Mouse (Mus musculus): ENCODE data around the gene 9630041A04Rik. TPM values are rescaled to one million over a fixed set of nuclear protein-coding genes. Genes with fewer than 3 reads are reported as not detected.

9630041A04Rik gene
- polyA plus RNA-seq, 1 experiment from 2014 or later: not detected

DNA sequence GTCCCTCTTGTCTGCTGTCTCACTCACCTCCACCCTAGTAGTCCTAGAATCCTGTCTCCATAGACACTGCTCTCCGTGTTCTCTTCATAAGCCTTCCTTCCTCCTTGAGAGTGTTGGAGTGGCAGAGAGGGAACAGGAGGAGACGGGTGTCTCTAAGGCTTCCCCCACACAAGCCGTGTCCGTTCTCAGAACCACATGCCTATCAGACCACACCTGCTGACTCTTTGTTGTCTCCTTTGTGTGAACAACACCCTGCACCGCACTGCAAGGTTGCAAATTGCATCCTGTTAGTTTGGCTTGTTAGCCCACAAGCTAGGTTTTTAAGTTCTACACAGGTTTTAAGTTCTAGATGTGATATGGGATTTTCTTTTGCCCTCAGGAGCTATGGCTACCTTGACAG is 57.7 kb downstream of the 9630041A04Rik start:
- no peak overlapping the region for H3K9ac ChIP-seq
- H3K9me3 ChIP-seq (replicated peaks): no peaks in the 10 kb centered on the region
- no peak overlapping the region for H3K27ac ChIP-seq (replicated peaks)
- no peaks in the 10 kb centered on the region for H3K4me1 ChIP-seq
- H3K27me3 ChIP-seq: no peaks in the 10 kb centered on the region
- H3K36me3 ChIP-seq: no peaks in the 10 kb centered on the region
- H3K4me2 ChIP-seq (replicated peaks): no peak overlapping the region
- 77% methylated on average over 5 of the region's 5 CpGs for WGBS
- no peak overlapping the region for H3K4me3 ChIP-seq (replicated peaks)
- ATAC-seq (ENCODE audit: insufficient number of reproducible peaks, low FRiP score, low TSS enrichment, low read depth): no peak

DNA sequence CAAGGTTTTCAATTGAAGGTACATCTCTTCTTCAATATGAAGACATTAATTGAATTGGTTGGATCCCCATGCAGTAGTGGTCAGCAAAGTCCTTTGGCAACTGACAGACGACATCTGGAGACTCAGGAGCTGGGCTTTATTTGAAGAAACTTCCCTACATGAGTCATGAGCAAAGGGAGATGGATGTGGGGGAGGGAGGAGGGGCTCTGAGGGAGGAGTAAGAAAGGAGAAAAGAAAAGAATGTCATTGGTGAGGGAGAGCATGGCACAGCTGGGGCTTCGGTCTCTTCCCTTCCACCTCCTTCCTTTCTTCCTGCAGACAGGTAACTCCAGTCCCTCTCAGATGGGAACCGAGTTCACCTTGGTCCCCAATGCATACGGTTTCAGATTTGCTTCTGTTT is 61.2 kb downstream of the 9630041A04Rik start:
- no peaks in the 10 kb centered on the region for H3K36me3 ChIP-seq
- no peak overlapping the region for H3K27ac ChIP-seq (replicated peaks)
- no peak overlapping the region for H3K4me2 ChIP-seq (replicated peaks)
- no peaks in the 10 kb centered on the region for H3K4me1 ChIP-seq
- H3K9ac ChIP-seq: no peak overlapping the region
- no peak for ATAC-seq (ENCODE audit: insufficient number of reproducible peaks, low FRiP score, low TSS enrichment, low read depth)
- H3K9me3 ChIP-seq (replicated peaks): no peaks in the 10 kb centered on the region
- H3K27me3 ChIP-seq: no peaks in the 10 kb centered on the region
- H3K4me3 ChIP-seq (replicated peaks): no peak overlapping the region
- 74% methylated on average over 4 of the region's 4 CpGs for WGBS

DNA sequence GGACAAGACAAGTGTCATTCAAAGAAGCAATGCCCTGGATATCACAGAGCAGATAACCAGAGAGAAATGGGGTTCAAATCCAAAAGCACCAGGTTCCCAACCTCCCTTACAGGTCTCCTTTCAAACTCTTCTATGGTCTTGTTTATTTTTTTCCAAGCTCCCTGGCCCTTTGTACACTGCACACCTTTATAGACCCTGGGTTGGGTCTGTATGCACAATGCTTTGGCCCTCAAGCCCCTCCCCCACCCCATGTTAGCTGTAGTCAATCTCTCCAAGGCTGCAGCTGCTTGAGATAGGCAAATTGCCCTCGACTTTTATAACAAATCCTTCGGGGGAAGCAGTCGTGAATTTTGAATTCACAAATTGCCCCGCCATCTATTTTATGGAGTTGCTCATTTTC is 63.2 kb downstream of the 9630041A04Rik start:
- Histone ChIP-seq H3K4me1 (no peaks in the 10 kb centered on the region), H3K9me3 (replicated peaks) (no peaks in the 10 kb centered on the region), H3K27me3 (no peaks in the 10 kb centered on the region), H3K4me2 (replicated peaks) (no peak overlapping the region), H3K4me3 (replicated peaks) (no peak overlapping the region), H3K36me3 (no peaks in the 10 kb centered on the region), H3K27ac (replicated peaks) (no peak overlapping the region), H3K9ac (no peak overlapping the region)
- ATAC-seq (ENCODE audit: insufficient number of reproducible peaks, low FRiP score, low TSS enrichment, low read depth): no peak
- WGBS: 65% methylated on average over 4 of the region's 4 CpGs

DNA sequence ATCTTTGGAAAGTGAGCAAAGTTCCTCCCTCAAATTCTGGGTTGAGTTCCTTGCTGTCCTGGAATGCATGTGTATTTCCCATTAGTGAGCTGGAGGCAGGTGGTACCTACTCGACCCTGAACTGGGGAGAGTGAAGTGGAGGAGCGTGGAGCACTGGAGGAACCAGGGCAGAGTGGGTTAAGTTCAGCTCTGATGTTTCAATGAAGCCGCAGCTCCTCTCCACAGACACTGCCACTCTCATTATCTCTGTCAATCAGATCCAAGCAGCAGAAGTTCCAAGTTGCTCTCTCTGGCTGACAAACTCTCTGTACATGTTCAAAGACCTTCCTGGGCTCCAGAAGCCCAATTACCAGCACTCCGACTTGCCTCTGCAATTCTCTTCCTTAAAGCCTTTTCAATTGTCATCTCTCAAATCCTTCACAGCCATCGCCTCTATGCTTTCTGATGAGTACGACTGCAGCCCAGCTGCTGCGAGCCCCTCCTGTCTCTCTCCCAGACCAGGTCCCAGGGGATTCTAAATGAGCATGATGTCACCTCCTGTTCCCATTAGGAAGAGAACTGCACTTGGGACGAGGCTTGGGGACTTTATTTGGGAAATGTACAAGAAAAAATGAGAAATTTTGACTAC is 72.4 kb downstream of the 9630041A04Rik start:
- Histone ChIP-seq H3K27ac (replicated peaks) (no peak overlapping the region), H3K27me3 (no peaks in the 10 kb centered on the region), H3K9me3 (replicated peaks) (no peaks in the 10 kb centered on the region), H3K9ac (no peak overlapping the region), H3K4me2 (replicated peaks) (no peak overlapping the region), H3K4me1 (no peaks in the 10 kb centered on the region), H3K36me3 (no peaks in the 10 kb centered on the region), H3K4me3 (replicated peaks) (no peak overlapping the region)
- WGBS: 47% methylated on average over 8 of the region's 8 CpGs
- ATAC-seq (ENCODE audit: insufficient number of reproducible peaks, low FRiP score, low TSS enrichment, low read depth): no peak

DNA sequence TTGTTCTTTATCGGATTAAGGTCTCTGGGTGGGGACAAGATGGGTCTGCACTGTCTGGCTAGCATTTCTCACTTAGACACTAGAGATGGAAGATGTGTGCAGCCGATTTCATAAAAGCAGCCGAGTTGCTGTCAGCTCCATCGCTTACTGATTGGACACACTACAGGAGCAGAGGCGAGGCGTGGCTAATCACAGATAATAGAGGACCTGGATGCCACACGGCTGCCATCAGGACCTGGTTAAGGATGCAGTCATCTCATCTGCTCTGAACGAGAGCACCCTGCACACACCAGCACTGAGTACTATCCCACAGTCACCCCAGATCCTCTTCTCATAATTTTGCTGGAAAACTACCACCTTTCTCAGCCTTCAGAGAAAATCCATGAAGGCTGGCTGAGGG is 73.2 kb downstream of the 9630041A04Rik start:
- Histone ChIP-seq H3K27me3 (no peaks in the 10 kb centered on the region), H3K9ac (no peak overlapping the region), H3K27ac (replicated peaks) (no peak overlapping the region), H3K4me1 (no peaks in the 10 kb centered on the region), H3K4me3 (replicated peaks) (no peak overlapping the region), H3K36me3 (no peaks in the 10 kb centered on the region), H3K9me3 (replicated peaks) (no peaks in the 10 kb centered on the region), H3K4me2 (replicated peaks) (no peak overlapping the region)
- WGBS: 62% methylated on average over 8 of the region's 8 CpGs
- ATAC-seq (ENCODE audit: insufficient number of reproducible peaks, low FRiP score, low TSS enrichment, low read depth): no peak

DNA sequence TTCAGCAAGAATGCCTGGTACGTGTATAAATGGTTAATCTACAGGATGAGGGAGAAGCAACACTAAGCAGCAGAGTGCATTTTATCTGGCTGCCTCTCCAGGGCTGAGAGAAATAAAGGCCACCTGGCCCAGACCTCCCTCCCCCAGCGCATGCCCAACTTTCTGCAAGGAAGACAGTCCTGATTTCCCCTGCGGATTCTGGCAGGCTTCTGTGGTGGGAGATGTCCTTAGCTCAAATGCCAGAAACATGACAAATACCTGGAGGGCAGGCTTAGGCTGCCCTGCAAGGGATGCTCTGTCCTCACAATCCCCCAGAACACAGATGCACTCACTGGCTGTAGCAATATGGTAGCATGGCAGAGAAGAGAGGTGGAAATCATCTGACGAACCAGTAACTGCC is 76.4 kb downstream of the 9630041A04Rik start:
- no peaks in the 10 kb centered on the region for H3K9me3 ChIP-seq (replicated peaks)
- no peak for ATAC-seq (ENCODE audit: insufficient number of reproducible peaks, low FRiP score, low TSS enrichment, low read depth)
- no peaks in the 10 kb centered on the region for H3K4me1 ChIP-seq
- H3K4me2 ChIP-seq (replicated peaks): no peak overlapping the region
- no peaks in the 10 kb centered on the region for H3K27me3 ChIP-seq
- no peak overlapping the region for H3K4me3 ChIP-seq (replicated peaks)
- no peak overlapping the region for H3K9ac ChIP-seq
- H3K27ac ChIP-seq (replicated peaks): no peak overlapping the region
- H3K36me3 ChIP-seq: no peaks in the 10 kb centered on the region
- WGBS: 73% methylated on average over 4 of the region's 4 CpGs

DNA sequence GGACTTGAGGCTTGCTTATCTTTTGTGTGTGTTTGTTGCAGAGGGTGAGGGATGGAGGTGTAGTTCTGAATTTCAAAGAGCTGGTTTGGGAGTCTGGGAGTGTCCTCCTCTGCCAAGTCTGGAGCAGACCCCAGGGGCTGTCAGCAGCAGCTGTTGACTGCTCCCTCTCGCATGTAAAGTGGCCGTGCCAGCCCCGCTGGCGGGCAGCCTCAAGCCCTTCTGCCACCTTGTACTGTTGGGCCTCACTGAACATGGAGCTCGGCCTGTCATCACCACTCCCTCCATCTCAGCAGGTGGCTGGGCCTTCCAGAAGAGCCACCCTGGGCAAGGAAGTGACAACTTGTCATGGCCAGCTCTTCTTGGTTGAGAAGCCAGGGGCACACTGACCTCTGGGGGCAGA is 77.4 kb downstream of the 9630041A04Rik start:
- H3K4me2 ChIP-seq (replicated peaks): no peak overlapping the region
- no peak overlapping the region for H3K4me3 ChIP-seq (replicated peaks)
- no peaks in the 10 kb centered on the region for H3K9me3 ChIP-seq (replicated peaks)
- ATAC-seq (ENCODE audit: insufficient number of reproducible peaks, low FRiP score, low TSS enrichment, low read depth): no peak
- no peak overlapping the region for H3K27ac ChIP-seq (replicated peaks)
- no peaks in the 10 kb centered on the region for H3K27me3 ChIP-seq
- no peaks in the 10 kb centered on the region for H3K4me1 ChIP-seq
- H3K36me3 ChIP-seq: no peaks in the 10 kb centered on the region
- WGBS: 73% methylated on average over 5 of the region's 5 CpGs
- H3K9ac ChIP-seq: no peak overlapping the region

DNA sequence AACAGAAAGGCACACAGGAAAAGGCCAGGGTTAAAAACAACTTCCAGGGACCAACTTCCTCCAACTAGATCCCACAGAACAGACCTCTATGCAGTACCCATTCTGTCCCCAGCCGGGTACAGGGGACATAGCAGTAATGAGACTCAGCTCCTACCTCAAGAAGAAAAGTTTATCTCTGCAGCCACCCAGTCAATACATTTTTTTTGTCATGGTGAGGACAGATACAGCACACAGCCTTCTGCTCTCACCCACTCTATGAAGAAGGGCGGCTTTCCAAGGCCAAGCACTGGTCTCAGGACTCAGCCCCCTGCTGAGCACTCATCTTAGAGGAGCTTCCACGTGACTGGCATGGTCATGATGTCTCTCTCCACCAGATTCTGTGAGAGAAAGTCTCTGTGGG is 78.5 kb downstream of the 9630041A04Rik start:
- no peak for ATAC-seq (ENCODE audit: insufficient number of reproducible peaks, low FRiP score, low TSS enrichment, low read depth)
- no peak overlapping the region for H3K4me2 ChIP-seq (replicated peaks)
- H3K9ac ChIP-seq: no peak overlapping the region
- no peaks in the 10 kb centered on the region for H3K27me3 ChIP-seq
- 65% methylated on average over 3 of the region's 3 CpGs for WGBS
- H3K36me3 ChIP-seq: no peaks in the 10 kb centered on the region
- no peak overlapping the region for H3K4me3 ChIP-seq (replicated peaks)
- H3K27ac ChIP-seq (replicated peaks): no peak overlapping the region
- no peaks in the 10 kb centered on the region for H3K9me3 ChIP-seq (replicated peaks)
- no peaks in the 10 kb centered on the region for H3K4me1 ChIP-seq

DNA sequence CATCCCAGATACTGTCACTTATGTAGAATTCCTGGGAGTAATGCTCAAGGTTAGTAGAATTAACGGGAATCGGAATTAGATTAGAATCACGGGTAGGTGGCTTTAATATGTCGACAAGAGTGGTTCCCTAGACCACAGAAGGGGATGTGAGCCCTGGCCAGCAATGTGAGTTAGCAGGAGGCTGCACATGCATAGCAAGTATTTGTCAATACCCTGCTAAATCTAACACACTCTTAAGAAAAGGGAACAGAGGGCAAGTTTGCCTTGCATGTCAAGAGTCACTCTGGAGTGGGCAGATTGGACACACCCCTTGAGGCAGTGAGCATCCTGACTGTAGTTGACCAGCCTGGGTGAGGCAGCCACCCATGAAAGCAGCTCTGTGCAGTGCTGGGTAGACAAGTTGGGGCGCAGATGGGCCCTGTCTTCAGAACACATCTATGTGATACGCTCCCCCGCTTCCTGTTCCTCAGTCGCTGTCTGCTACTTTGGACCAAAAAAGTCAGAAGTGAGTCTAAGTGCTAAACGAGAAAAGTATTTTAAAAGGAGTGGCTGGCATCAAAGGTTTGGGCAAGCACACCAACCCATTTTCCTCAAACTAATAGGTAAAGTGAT is 80.5 kb downstream of the 9630041A04Rik start:
- H3K27ac ChIP-seq (replicated peaks): no peak overlapping the region
- WGBS: 86% methylated on average over 9 of the region's 9 CpGs
- H3K4me2 ChIP-seq (replicated peaks): no peak overlapping the region
- ATAC-seq (ENCODE audit: insufficient number of reproducible peaks, low FRiP score, low TSS enrichment, low read depth): no peak
- no peak overlapping the region for H3K9ac ChIP-seq
- H3K9me3 ChIP-seq (replicated peaks): no peaks in the 10 kb centered on the region
- no peak overlapping the region for H3K4me3 ChIP-seq (replicated peaks)
- H3K36me3 ChIP-seq: no peaks in the 10 kb centered on the region
- H3K4me1 ChIP-seq: no peaks in the 10 kb centered on the region
- H3K27me3 ChIP-seq: no peaks in the 10 kb centered on the region

DNA sequence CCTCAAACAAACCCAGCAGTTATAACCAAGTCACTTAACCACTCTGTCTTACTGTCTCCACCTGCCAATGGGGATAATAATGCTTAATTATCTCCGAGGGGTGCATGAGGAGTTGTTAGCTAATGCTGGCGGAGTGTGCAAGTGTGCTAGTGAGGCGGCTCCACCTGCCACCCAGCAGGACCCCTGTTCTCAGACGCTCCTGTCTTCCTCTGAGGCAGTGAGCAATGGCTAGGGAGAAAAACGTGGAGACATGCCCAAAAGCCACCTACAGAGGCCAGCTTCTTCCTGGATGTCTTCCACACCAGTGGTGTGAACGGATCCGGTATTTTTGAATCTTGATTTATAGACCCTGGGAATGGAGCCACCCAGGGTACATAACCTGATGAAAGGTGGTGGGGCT is 83.7 kb downstream of the 9630041A04Rik start:
- Histone ChIP-seq H3K4me1 (no peaks in the 10 kb centered on the region), H3K9ac (no peak overlapping the region)
- WGBS: 61% methylated on average over 7 of the region's 7 CpGs

DNA sequence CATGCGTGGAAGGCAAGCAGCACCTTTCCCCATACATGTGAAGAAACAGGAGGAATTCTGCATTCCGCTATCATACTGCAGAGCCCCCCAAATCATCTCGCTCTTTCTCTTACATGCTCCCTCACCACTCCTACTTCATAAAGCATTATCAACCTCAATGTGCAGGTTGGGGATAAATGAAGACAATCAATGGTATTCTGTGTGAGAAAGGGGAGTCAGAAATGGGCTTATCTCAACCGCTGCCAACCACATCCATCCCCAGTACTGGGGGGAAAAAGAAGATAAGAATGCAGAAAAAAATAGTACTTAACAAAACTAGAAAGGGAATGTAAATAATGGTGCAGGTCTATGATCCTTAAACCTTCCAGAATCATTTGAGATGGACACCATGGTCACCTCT is 84.2 kb downstream of the 9630041A04Rik start:
- Histone ChIP-seq H3K27ac (replicated peaks) (no peak overlapping the region), H3K4me1 (no peaks in the 10 kb centered on the region), H3K27me3 (no peaks in the 10 kb centered on the region), H3K9ac (no peak overlapping the region), H3K4me2 (replicated peaks) (no peak overlapping the region), H3K36me3 (no peaks in the 10 kb centered on the region), H3K4me3 (replicated peaks) (no peak overlapping the region), H3K9me3 (replicated peaks) (no peaks in the 10 kb centered on the region)
- ATAC-seq (ENCODE audit: insufficient number of reproducible peaks, low FRiP score, low TSS enrichment, low read depth): no peak
- 94% methylated on average over 4 of the region's 4 CpGs for WGBS

More for the DNA sequence above, 83.7 kb downstream of the 9630041A04Rik start:
- no peak for ATAC-seq (ENCODE audit: insufficient number of reproducible peaks, low FRiP score, low TSS enrichment, low read depth)
- Histone ChIP-seq H3K4me2 (replicated peaks) (no peak overlapping the region), H3K27me3 (no peaks in the 10 kb centered on the region), H3K9me3 (replicated peaks) (no peaks in the 10 kb centered on the region), H3K4me3 (replicated peaks) (no peak overlapping the region), H3K36me3 (no peaks in the 10 kb centered on the region), H3K27ac (replicated peaks) (no peak overlapping the region)

DNA sequence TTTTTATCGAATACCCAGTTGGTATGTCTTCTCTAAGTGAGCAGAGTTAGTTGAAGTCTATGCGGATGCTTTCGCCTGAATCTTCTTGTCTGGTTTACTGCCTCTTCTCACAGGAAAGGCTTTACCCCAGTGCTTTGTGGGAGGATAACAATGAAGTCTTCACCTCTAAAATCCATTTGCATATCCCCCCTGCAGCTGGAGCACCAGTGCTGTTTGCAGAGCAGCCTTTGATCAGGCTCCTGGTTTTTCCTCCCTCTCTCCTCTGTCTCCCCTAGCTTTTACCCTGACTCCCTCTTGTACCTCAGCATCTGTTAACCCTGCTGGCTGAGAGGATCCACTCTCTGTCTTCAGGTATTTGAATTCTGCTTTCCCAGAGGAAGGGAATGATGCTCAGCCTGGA is 88.5 kb downstream of the 9630041A04Rik start:
- H3K36me3 ChIP-seq: no peaks in the 10 kb centered on the region
- H3K9ac ChIP-seq: no peak overlapping the region
- ATAC-seq (ENCODE audit: insufficient number of reproducible peaks, low FRiP score, low TSS enrichment, low read depth): no peak
- H3K27me3 ChIP-seq: no peaks in the 10 kb centered on the region
- no peak overlapping the region for H3K4me2 ChIP-seq (replicated peaks)
- 32% methylated on average over 3 of the region's 3 CpGs for WGBS
- no peaks in the 10 kb centered on the region for H3K9me3 ChIP-seq (replicated peaks)
- no peaks in the 10 kb centered on the region for H3K4me1 ChIP-seq
- no peak overlapping the region for H3K27ac ChIP-seq (replicated peaks)
- H3K4me3 ChIP-seq (replicated peaks): no peak overlapping the region

Data from embryonic facial prominence, embryonic 15.5 days (tissue).